Mouse (Mus musculus) stomach, embryonic 16.5 days (tissue): ENCODE measurements around the gene Abraxas1. TPM values are rescaled to one million over a fixed set of nuclear protein-coding genes. Genes with fewer than 3 reads are reported as not detected.

ENCODE experiments used
- ATAC-seq: fragments of 200-750 bp; cut with Nextera tagmentation; 2 replicates; pipeline ENCODE4 v1.8.0; 2017; ENCODE audit warnings: moderate number of reproducible peaks, moderate TSS enrichment; ENCODE audit not compliant: insufficient read depth, low FRiP score
- H3K27ac ChIP-seq: fragments of 300-500 bp; sonication (generic); 2 replicates; pipeline ENCODE4 v1.5.1; 2014; ENCODE audit warnings: low read length
- H3K27me3 ChIP-seq: fragments of 300-500 bp; sonication (generic); 2 replicates; pipeline ENCODE4 v1.6.1; 2014; ENCODE audit warnings: low read length, control low read depth, mixed read lengths; ENCODE audit not compliant: control insufficient read depth, insufficient read depth
- H3K36me3 ChIP-seq: fragments of 300-500 bp; sonication (generic); 2 replicates; pipeline ENCODE4 v1.6.1; 2014; ENCODE audit warnings: low read length; ENCODE audit not compliant: control insufficient read depth, insufficient read depth
- H3K4me1 ChIP-seq: fragments of 300-500 bp; sonication (generic); 2 replicates; pipeline ENCODE4 v1.6.1; 2014; ENCODE audit warnings: low read length, control low read depth, mixed read lengths; ENCODE audit not compliant: control insufficient read depth, insufficient read depth
- H3K4me2 ChIP-seq: fragments of 300-500 bp; sonication (generic); 2 replicates; pipeline ENCODE4 v1.6.1; 2014; ENCODE audit warnings: low read depth, low read length, mixed read lengths
- H3K4me3 ChIP-seq: fragments of 300-500 bp; sonication (generic); replicated peaks from 2 replicates; pipeline ENCODE4 v1.5.1; 2014; ENCODE audit warnings: mild to moderate bottlenecking, low read length
- H3K9ac ChIP-seq: fragments of 300-500 bp; sonication (generic); 2 replicates; pipeline ENCODE4 v1.6.1; 2014; ENCODE audit warnings: low read length
- H3K9me3 ChIP-seq: fragments of 300-500 bp; sonication (generic); replicated peaks from 2 replicates; pipeline ENCODE4 v1.6.1; 2016; ENCODE audit warnings: low read length, control low read depth; ENCODE audit not compliant: control insufficient read depth
- WGBS: fragments of 180-500 bp; shearing (Covaris S2); extraction: QIAGEN DNeasy Blood & Tissue Kit; methylation state at CpG from one replicate; pipeline ENCODE4 v1.1.7; 2014; 5-methylcytosine and 5-hydroxymethylcytosine counted together
- polyA plus RNA-seq: library from polyadenylated mRNA; unstranded; fragments of >200 nt; fragmentation: Nextera tagmentation; extraction: Ambion mirVana; gene quantifications from 2 replicates; pipeline ENCODE4 v1.2.1, GENCODE M21; 2015

Gene Abraxas1
- polyA plus RNA-seq, 1 experiment from 2014 or later, result 28.5 TPM

DNA sequence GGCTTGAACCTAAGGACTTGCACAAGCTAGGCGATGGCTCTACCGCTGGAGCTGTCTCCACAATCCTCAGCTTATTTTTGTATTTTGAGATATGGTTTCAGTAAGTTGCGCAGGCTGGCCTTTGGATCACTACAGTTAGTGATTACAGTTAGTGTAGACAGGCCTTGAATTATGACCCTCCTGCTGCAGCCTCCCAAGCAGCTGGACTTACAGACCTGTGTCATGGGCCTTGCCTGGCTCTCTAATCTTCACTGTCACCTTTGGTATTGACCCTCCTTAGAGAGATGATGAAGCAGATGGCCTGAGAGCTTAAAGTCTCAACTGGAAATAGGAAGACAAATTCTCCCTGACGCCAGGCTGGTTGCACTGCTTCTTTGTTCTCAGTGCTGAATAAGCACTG lies 33.2 kb upstream of the Abraxas1 start:
- Histone ChIP-seq H3K4me1 (no peaks in the 10 kb centered on the region), H3K36me3 (no peaks in the 10 kb centered on the region), H3K9me3 (no peaks in the 10 kb centered on the region), H3K4me3 (no peak overlapping the region), H3K4me2 (no peak overlapping the region), H3K9ac (no peak overlapping the region), H3K27me3 (no peaks in the 10 kb centered on the region), H3K27ac (no peak overlapping the region)
- no peak for ATAC-seq
- 71% methylated on average over 4 of the region's 4 CpGs for WGBS

DNA sequence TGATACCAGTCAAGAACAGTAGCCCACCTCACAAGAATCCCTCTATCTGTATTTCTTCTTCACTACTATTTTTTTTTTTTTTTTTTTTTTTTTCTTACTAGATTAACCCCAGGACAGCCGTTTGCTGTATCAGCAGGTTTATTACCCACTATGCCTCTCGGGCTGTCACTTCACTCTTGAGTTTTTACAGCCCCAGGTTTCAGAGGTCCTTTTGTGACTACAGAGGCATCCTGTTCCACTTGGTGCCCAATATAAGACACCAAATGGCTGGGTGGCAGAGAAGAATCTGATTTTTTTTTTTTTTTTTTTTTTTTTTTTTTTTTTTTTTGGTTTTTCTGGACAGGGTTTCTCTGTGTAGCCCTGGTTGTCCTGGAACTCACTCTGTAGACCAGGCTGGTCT lies 26.4 kb upstream of the Abraxas1 start:
- Histone ChIP-seq H3K36me3 (no peaks in the 10 kb centered on the region), H3K27me3 (peaks cover 7% of the 10 kb centered on the region), H3K9ac (no peak overlapping the region), H3K27ac (no peak overlapping the region), H3K9me3 (peaks cover 2% of the 10 kb centered on the region; the same call in 1 of the 2 replicates), H3K4me2 (peak overlapping the region; percentile 60), H3K4me1 (no peaks in the 10 kb centered on the region), H3K4me3 (peak overlapping the region; percentile 63)
- no peak for ATAC-seq
- WGBS, result 23% methylated on average over 2 of the region's 2 CpGs

DNA sequence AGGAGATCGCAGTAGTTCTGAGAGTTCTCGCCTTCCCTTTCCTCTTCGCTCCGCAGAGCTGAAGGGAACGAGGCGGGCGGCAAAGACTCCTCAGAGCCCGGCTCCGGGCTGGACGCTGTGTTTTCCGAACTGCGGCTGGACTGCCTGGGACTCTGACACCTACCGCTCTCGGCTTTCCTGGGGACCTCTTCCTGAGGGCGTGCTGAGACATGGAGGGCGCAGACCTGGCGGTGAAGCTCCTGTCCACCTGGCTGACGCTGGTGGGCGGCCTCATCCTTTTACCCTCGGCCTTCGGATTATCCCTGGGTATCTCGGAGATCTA lies 25.8 kb upstream of the Abraxas1 start:
- WGBS, result 1% methylated on average over 22 of the region's 22 CpGs
- peaks cover 8% of the 10 kb centered on the region; the same call in 1 of the 2 replicates for H3K9me3 ChIP-seq
- ATAC-seq, result no peak

DNA sequence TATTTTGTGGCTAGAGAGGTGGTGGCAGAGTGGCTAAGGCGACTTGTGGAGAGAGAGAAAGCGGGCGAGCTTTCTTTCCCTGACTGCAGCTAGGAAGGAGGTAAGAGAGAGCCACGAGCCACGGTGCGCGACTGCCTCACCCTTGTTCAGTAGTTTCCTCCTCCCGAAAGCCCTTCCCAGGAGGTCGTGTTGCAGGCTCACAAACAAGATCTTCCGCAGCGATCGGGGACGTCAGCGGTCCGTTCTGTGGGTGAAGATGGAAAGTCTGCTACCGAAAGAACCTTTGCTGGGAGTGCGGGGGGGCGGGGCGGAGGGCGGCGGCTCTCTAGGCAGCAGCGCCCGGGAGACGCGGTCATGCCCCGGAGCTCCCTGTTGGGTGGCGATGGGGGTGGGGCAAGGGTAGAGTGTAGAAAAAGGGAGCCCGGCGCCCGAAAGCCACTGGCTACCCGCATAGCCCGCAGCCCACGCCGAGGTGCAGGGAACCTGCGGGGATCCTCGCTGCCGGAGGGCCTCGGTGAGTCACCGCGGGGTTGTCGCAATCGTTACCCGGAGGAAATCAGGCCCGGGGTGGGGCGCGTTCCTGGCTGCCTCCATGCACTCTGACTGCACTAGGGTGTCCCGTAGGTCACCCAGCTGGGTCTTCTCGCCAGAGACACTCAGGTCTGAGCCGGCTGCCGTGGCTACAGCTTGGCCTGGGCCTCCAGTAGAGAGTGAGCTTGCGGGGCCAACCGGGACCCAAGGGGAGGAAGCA lies 25.3 kb upstream of the Abraxas1 start:
- Histone ChIP-seq H3K27ac (peak overlapping the region; percentile 43; the same call in 1 of the 2 replicates), H3K4me2 (peak overlapping the region; percentile 60), H3K4me1 (no peaks in the 10 kb centered on the region), H3K9me3 (peaks cover 8% of the 10 kb centered on the region; the same call in 1 of the 2 replicates), H3K36me3 (no peaks in the 10 kb centered on the region), H3K9ac (peak overlapping the region; percentile 80), H3K4me3 (peak overlapping the region; percentile 63), H3K27me3 (peaks cover 7% of the 10 kb centered on the region)
- WGBS, result under 1% methylated on average over 52 of the region's 52 CpGs
- ATAC-seq, result peak; percentile 79

More for the DNA sequence above, 25.8 kb upstream of the Abraxas1 start:
- Histone ChIP-seq H3K9ac (peak overlapping the region; percentile 80), H3K4me3 (peak overlapping the region; percentile 63), H3K4me2 (peak overlapping the region; percentile 60), H3K36me3 (no peaks in the 10 kb centered on the region), H3K27me3 (peaks cover 7% of the 10 kb centered on the region), H3K27ac (peak overlapping the region; percentile 43; the same call in 1 of the 2 replicates), H3K4me1 (no peaks in the 10 kb centered on the region)

DNA sequence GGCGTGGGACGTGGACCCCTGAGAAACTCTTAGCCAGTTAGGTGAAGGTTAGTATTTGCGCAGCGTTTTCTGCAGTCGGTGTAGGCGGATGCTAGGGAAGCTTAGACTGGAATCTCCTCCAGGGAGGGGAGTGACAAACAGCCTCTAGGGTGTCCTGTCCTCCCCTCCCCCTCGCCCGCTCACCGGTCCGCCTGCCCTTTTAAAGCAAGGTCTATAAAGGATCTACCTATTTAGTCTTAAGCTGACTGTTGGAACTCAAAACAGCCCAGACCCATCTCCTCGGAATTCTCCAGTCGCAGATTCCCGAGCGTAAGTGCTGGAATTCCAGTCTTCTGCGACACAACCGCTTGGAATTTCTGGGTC lies 24.7 kb upstream of the Abraxas1 start, which contains the start of gene Gpat3:
Gene Gpat3 (plus strand): TSS at position 229 of the 363 bp plus-strand sequence.
- Histone ChIP-seq H3K36me3 (no peaks in the 10 kb centered on the region), H3K9me3 (peaks cover 8% of the 10 kb centered on the region; the same call in 1 of the 2 replicates), H3K27ac (peak within 1 kb of the TSS; percentile 43; the same call in 1 of the 2 replicates), H3K4me2 (peak within 1 kb of the TSS; percentile 60), H3K9ac (peak within 1 kb of the TSS; percentile 80), H3K4me1 (no peaks in the 10 kb centered on the region), H3K4me3 (peak within 1 kb of the TSS; percentile 63), H3K27me3 (peaks cover 7% of the 10 kb centered on the region)
- no peak for ATAC-seq
- under 1% methylated on average over 16 of the region's 16 CpGs for whole genome bisulfite sequencing

DNA sequence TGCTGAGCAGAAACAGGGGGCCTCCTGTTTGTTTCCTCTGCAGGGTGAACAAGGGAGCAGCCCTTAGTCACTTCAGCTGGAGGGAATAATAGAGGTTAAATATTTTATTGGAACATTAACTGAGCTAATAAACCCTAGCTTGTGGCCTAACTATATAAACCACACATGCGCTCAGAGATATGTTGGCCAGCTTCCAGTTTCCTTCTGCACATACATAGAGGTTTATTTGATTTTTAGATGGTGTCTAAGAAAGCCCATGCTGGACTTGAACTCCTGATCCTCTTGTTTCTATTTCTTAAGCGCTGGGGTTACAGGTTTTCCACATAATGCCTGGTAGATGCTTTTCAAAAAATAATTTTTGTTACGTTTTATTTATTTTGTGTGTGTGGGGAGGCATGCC lies 23.7 kb upstream of the Abraxas1 start:
- H3K27ac ChIP-seq, result no peak overlapping the region
- no peak overlapping the region for H3K4me3 ChIP-seq
- no peak overlapping the region for H3K9ac ChIP-seq
- H3K36me3 ChIP-seq, result no peaks in the 10 kb centered on the region
- ATAC-seq, result no peak
- no peak overlapping the region for H3K4me2 ChIP-seq
- no peaks in the 10 kb centered on the region for H3K4me1 ChIP-seq
- WGBS, result 41% methylated on average over 3 of the region's 3 CpGs
- H3K9me3 ChIP-seq, result peaks cover 8% of the 10 kb centered on the region; the same call in 1 of the 2 replicates
- H3K27me3 ChIP-seq, result peaks cover 7% of the 10 kb centered on the region

DNA sequence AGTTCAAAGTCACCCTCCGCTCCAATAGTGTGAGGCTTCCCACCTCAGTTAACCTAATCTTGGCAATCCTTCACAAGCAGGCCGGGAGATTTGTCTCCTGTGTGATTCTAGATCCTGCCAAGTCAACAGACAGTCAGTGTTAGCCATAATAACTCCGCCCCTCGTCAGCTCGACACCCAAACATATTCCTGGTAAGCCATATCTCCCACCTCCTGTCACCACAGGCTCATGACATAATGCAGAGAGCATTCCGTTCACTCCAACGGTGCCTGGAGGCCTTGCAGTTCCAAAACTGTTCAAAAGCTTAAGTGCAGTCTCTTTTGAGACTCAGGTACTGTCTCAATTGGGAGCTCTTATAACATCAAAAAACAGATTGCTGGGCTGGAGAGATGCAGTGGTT lies 17.1 kb upstream of the Abraxas1 start:
- no peak overlapping the region for H3K4me2 ChIP-seq
- H3K27ac ChIP-seq, result no peak overlapping the region
- H3K9me3 ChIP-seq, result peaks cover 8% of the 10 kb centered on the region; the same call in 1 of the 2 replicates
- H3K9ac ChIP-seq, result no peak overlapping the region
- peak; percentile 51; the same call in 1 of the 2 replicates for ATAC-seq
- H3K27me3 ChIP-seq, result no peaks in the 10 kb centered on the region
- no peaks in the 10 kb centered on the region for H3K4me1 ChIP-seq
- no peaks in the 10 kb centered on the region for H3K36me3 ChIP-seq
- 63% methylated on average over 7 of the region's 7 CpGs for WGBS
- no peak overlapping the region for H3K4me3 ChIP-seq

DNA sequence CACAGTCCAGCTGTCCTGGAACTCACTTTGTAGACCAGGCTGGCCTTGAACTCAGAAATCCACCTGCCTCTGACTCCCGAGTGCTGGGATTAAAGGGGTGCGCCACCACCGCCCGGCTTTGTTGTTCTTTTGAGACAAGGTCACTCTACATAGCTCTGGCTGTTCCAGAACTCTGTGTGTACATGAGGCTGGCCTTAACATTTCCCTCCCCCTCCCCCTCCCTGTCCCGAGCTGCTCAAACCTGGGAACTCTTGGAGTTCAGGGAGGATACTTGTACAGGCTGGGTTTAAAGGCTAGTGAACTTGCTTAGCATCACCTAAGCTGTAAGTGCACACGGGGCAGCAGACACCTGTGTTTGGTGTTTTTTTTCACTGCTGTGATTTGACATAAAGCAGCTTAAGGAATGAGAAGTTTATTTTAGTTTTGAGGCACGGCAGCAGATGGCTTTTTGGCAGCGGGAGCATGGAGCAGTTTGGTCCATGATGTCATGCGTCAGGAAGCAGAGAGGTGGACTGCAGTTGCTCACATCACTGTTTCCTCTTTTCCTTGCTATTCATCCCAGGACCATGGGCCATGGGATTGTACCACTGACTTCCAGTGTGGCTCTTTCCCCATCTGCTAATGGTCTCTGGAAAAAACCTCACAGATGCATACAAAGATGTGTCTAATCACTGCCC lies 15.2 kb upstream of the Abraxas1 start:
- WGBS, result 25% methylated on average over 9 of the region's 9 CpGs
- H3K9ac ChIP-seq, result no peak overlapping the region
- no peak overlapping the region for H3K4me3 ChIP-seq
- H3K27ac ChIP-seq, result peak overlapping the region; percentile 41; the same call in 1 of the 2 replicates
- H3K9me3 ChIP-seq, result no peaks in the 10 kb centered on the region
- no peaks in the 10 kb centered on the region for H3K36me3 ChIP-seq
- peak; percentile 63 for ATAC-seq
- no peak overlapping the region for H3K4me2 ChIP-seq
- H3K27me3 ChIP-seq, result no peaks in the 10 kb centered on the region
- H3K4me1 ChIP-seq, result no peaks in the 10 kb centered on the region

DNA sequence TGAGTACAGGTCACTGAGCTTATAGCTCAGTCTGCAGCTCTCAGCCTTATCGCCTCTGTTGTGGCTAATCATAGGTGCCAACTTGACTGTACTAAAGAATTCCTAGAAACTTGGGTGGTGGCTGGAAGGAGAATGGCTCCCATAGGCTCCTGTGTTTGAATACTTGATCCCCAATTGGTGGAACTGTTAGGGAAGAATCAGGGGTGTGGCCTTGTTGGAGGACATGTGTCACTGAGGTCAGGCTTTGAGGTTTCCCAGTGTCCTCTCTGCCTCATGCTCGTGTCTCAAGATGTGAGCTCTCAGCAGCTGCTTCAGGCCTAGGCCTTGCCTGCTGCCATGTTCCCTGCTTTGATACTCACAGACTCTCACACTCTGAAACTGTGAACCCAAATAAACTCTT lies 13.1 kb upstream of the Abraxas1 start:
- Histone ChIP-seq H3K36me3 (no peaks in the 10 kb centered on the region), H3K9ac (no peak overlapping the region), H3K9me3 (no peaks in the 10 kb centered on the region), H3K27me3 (no peaks in the 10 kb centered on the region), H3K4me1 (no peaks in the 10 kb centered on the region), H3K4me3 (no peak overlapping the region), H3K27ac (no peak overlapping the region), H3K4me2 (no peak overlapping the region)
- WGBS, result 80% methylated on average over 2 of the region's 2 CpGs
- ATAC-seq, result no peak
